Mouse (Mus musculus) lung, postnatal 0 days (tissue): ENCODE measurements around the gene G430095P16Rik.

Experiments used
- CTCF ChIP-seq: IDR thresholded peaks from 2 replicates; pipeline ENCODE4 v1.5.1; 2016; ENCODE audit warnings: antibody characterized with exemption, mild to moderate bottlenecking
- EP300 ChIP-seq: IDR thresholded peaks from 2 replicates; pipeline ENCODE4 v1.6.1; 2016; ENCODE audit warnings: antibody characterized with exemption, mild to moderate bottlenecking, control low read depth

DNA sequence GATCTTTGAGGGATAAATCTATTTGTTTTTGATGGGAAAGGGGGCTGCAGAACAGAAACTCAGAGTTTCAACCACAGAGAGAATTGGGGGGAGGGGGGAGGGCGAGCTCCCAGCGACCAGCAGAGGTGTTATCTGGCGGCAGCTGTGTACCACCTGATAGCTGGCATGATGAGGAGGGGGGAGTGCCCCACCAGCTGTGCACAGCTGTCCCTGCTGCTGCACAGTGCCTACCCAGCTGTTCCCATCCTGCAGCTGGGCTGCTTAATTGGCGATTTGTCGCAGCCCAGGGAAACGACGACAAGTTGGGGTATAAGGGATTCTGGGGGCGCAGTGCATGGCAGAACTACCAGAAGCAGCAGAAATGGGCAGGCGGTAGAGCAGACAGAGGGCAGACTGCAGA is 1.9 kb downstream of the G430095P16Rik start:
- no peak for TF ChIP-seq CTCF
- no peak for TF ChIP-seq EP300
